Mouse (Mus musculus) lung, adult 2 months (tissue): ENCODE results near the gene Afm.

ENCODE experiments used
- CTCF ChIP-seq: fragments of 200-500 bp; IDR thresholded peaks from 2 replicates; pipeline ENCODE4 v1.5.1; 2011; ENCODE audit warnings: mild to moderate bottlenecking, low read length, control low read depth; ENCODE audit not compliant: insufficient read depth
- POLR2A ChIP-seq: fragments of 200-500 bp; IDR thresholded peaks from 2 replicates; pipeline ENCODE4 v1.6.1; 2011; ENCODE audit warnings: low read depth, mild to moderate bottlenecking, control low read depth, low read length, borderline replicate concordance; ENCODE audit errors: extremely low read depth

DNA sequence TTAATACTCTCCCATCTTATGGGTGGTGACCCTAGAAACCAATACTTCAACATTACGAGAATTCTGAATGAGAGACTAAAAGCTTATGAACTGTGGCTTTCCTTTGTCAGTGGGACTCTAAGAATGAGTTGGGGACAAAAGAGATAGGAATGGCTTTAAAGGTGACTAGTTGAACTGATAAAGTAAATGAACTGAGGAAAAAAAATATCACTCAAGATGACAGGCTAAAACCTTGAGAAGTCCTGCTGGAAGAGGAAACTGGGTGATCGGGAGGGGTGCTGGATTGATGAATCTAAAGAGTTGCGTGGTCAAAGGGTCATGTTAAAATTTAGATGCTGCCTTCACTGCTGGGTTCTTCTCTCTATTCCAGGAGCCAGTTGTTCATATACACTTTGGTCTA is 42.0 kb upstream of the Afm start:
- TF ChIP-seq POLR2A (no peak), CTCF (no peak)
